Mouse (Mus musculus) stomach, postnatal 0 days (tissue): ENCODE measurements around the gene Bnip1. TPM values are rescaled to one million over a fixed set of nuclear protein-coding genes. Genes with fewer than 3 reads are reported as not detected.

Source experiments
- ATAC-seq: fragments of 200-750 bp; cut with Nextera tagmentation; 2 replicates; pipeline ENCODE4 v1.8.0; 2017; ENCODE audit not compliant: low FRiP score, low TSS enrichment
- DNase-seq: peaks from one replicate; pipeline ENCODE4 v3.0.0-alpha.2; 2016; ENCODE audit warnings: low spot score
- H3K27ac ChIP-seq: fragments of 300-500 bp; sonication (generic); replicated peaks from 2 replicates; pipeline ENCODE4 v1.5.1; 2014; ENCODE audit warnings: mild to moderate bottlenecking, control low read depth
- H3K27me3 ChIP-seq: fragments of 300-500 bp; sonication (generic); 2 replicates; pipeline ENCODE4 v1.6.1; 2014; ENCODE audit warnings: low read length; ENCODE audit not compliant: control insufficient read depth, insufficient read depth
- H3K36me3 ChIP-seq: fragments of 300-500 bp; sonication (generic); 2 replicates; pipeline ENCODE4 v1.6.1; 2014; ENCODE audit warnings: low read length, mixed read lengths; ENCODE audit not compliant: control insufficient read depth, insufficient read depth
- H3K4me1 ChIP-seq: fragments of 300-500 bp; sonication (generic); replicated peaks from 2 replicates; pipeline ENCODE4 v1.6.1; 2014; ENCODE audit warnings: antibody characterized with exemption; ENCODE audit not compliant: control insufficient read depth, insufficient read depth
- H3K4me2 ChIP-seq: fragments of 300-500 bp; sonication (generic); replicated peaks from 2 replicates; pipeline ENCODE4 v1.6.1; 2014; ENCODE audit warnings: low read depth, mild to moderate bottlenecking, control low read depth, moderate library complexity
- H3K4me3 ChIP-seq: fragments of 300-500 bp; sonication (generic); 2 replicates; pipeline ENCODE4 v1.5.1; 2014; ENCODE audit warnings: low read depth, low read length, control low read depth
- H3K9ac ChIP-seq: fragments of 300-500 bp; sonication (generic); 2 replicates; pipeline ENCODE4 v1.6.1; 2014; ENCODE audit warnings: mild to moderate bottlenecking, low read length, control low read depth, mixed read lengths
- H3K9me3 ChIP-seq: fragments of 300-500 bp; sonication (generic); 2 replicates; pipeline ENCODE4 v1.6.1; 2016; ENCODE audit warnings: low read length; ENCODE audit not compliant: control insufficient read depth
- CTCF ChIP-seq: IDR thresholded peaks from 2 replicates; pipeline ENCODE4 v1.5.1; 2016; ENCODE audit warnings: antibody characterized with exemption, low read depth, mild to moderate bottlenecking, moderate library complexity
- EP300 ChIP-seq: optimal IDR thresholded peaks from 2 replicates; pipeline ENCODE3; 2016; ENCODE audit warnings: antibody characterized with exemption
- WGBS: fragments of 180-500 bp; shearing (Covaris S2); extraction: QIAGEN DNeasy Blood & Tissue Kit; methylation state at CpG from one replicate; pipeline ENCODE4 v1.1.7; 2014; 5-methylcytosine and 5-hydroxymethylcytosine counted together
- polyA plus RNA-seq: library from polyadenylated mRNA; unstranded; fragments of >200 nt; fragmentation: Nextera tagmentation; extraction: Ambion mirVana; gene quantifications from 2 replicates; pipeline ENCODE4 v1.2.1, GENCODE M21; 2015

Gene Bnip1
- polyA plus RNA-seq = 33.3 and 33.9 TPM in 2 replicates

- Histone ChIP-seq H3K9ac (peak within 1 kb of the TSS; percentile 84), H3K27ac (peak within 1 kb of the TSS; percentile 93), H3K4me3 (peak within 1 kb of the TSS; percentile 82), H3K4me1 (no peaks in the 10 kb centered on the region), H3K36me3 (peaks cover 2% of the 10 kb centered on the region; the same call in 1 of the 2 replicates), H3K4me2 (peak within 1 kb of the TSS; percentile 84), H3K27me3 (no peaks in the 10 kb centered on the region), H3K9me3 (no peaks in the 10 kb centered on the region)
- TF ChIP-seq CTCF (0 out of 2 replicates have a peak, but pooled peaks have one; percentile 1), EP300 (no peak)
- under 1% methylated on average over 42 of the region's 42 CpGs for WGBS
- ATAC-seq (peak; percentile 76), DNase-seq (peak; percentile 83)
Measured at GRCm38 (mm10) chr17:26780750-26781571, at the start of gene Bnip1. Gene Bnip1 (plus strand): TSS chr17:26781066.

- no peak overlapping the region for H3K9ac ChIP-seq
- H3K9me3 ChIP-seq = no peaks in the 10 kb centered on the region
- no peaks in the 10 kb centered on the region for H3K4me1 ChIP-seq
- no peak for TF ChIP-seq CTCF
- ATAC-seq (no peak), DNase-seq (no peak)
- H3K4me3 ChIP-seq = no peak overlapping the region
- no peaks in the 10 kb centered on the region for H3K36me3 ChIP-seq
- no peak overlapping the region for H3K4me2 ChIP-seq
- H3K27me3 ChIP-seq = no peaks in the 10 kb centered on the region
- WGBS = 60% methylated on average over 4 of the region's 4 CpGs
- H3K27ac ChIP-seq = no peak overlapping the region
Measured at GRCm38 (mm10) chr17:26742581-26742980, 38.3 kb upstream of the Bnip1 start.

- Histone ChIP-seq H3K27ac (no peak overlapping the region), H3K9ac (no peak overlapping the region), H3K27me3 (no peaks in the 10 kb centered on the region), H3K9me3 (no peaks in the 10 kb centered on the region), H3K4me1 (no peaks in the 10 kb centered on the region), H3K4me2 (no peak overlapping the region), H3K4me3 (no peak overlapping the region), H3K36me3 (no peaks in the 10 kb centered on the region)
- no peak for ATAC-seq
- DNase-seq = no peak
- 72% methylated on average over 1 of the region's 1 CpGs for WGBS
- TF ChIP-seq CTCF (no peak), EP300 (no peak)
Measured at GRCm38 (mm10) chr17:26743294-26743693, 37.6 kb upstream of the Bnip1 start.

- H3K4me2 ChIP-seq = no peak overlapping the region
- no peaks in the 10 kb centered on the region for H3K4me1 ChIP-seq
- 87% methylated on average over 3 of the region's 3 CpGs for WGBS
- H3K9me3 ChIP-seq = no peaks in the 10 kb centered on the region
- H3K36me3 ChIP-seq = no peaks in the 10 kb centered on the region
- ATAC-seq (no peak), DNase-seq (no peak)
- no peak overlapping the region for H3K27ac ChIP-seq
- no peak for TF ChIP-seq EP300
- no peak overlapping the region for H3K4me3 ChIP-seq
- no peaks in the 10 kb centered on the region for H3K27me3 ChIP-seq
- no peak overlapping the region for H3K9ac ChIP-seq
Measured at GRCm38 (mm10) chr17:26749975-26750374, 30.9 kb upstream of the Bnip1 start.

GRCm38 (mm10) chr17:26752297-26752696 lies 28.6 kb upstream of the Bnip1 start:
- 68% methylated on average over 1 of the region's 1 CpGs for WGBS
- no peak overlapping the region for H3K9ac ChIP-seq
- no peaks in the 10 kb centered on the region for H3K4me1 ChIP-seq
- no peak overlapping the region for H3K27ac ChIP-seq
- H3K36me3 ChIP-seq = no peaks in the 10 kb centered on the region
- DNase-seq = no peak
- no peaks in the 10 kb centered on the region for H3K27me3 ChIP-seq
- TF ChIP-seq EP300 (no peak), CTCF (no peak)
- H3K9me3 ChIP-seq = no peaks in the 10 kb centered on the region
- no peak overlapping the region for H3K4me2 ChIP-seq
- ATAC-seq = no peak
- no peak overlapping the region for H3K4me3 ChIP-seq

- TF ChIP-seq EP300 (no peak), CTCF (no peak)
Measured at GRCm38 (mm10) chr17:26753476-26753875, 27.4 kb upstream of the Bnip1 start.

More at GRCm38 (mm10) chr17:26753476-26753875, 27.4 kb upstream of the Bnip1 start:
- 82% methylated on average over 2 of the region's 2 CpGs for WGBS
- no peaks in the 10 kb centered on the region for H3K27me3 ChIP-seq
- no peak overlapping the region for H3K9ac ChIP-seq
- DNase-seq = no peak
- H3K36me3 ChIP-seq = 0 out of 2 replicates have a peak, but pooled peaks cover 2% of the 10 kb centered on the region
- H3K27ac ChIP-seq = no peak overlapping the region
- no peaks in the 10 kb centered on the region for H3K9me3 ChIP-seq
- no peak overlapping the region for H3K4me3 ChIP-seq
- no peak for ATAC-seq
- no peaks in the 10 kb centered on the region for H3K4me1 ChIP-seq
- no peak overlapping the region for H3K4me2 ChIP-seq
